Mouse (Mus musculus): ENCODE measurements around the gene Fam83f. TPM values are rescaled to one million over a fixed set of nuclear protein-coding genes. Genes with fewer than 3 reads are reported as not detected.
A peak's percentile ranks its signal among the peaks of the same experiment; 100 is the strongest.
"Not testable (repeated sequence)": the region's sequence is repeated elsewhere in the genome, so short reads cannot be mapped to it uniquely, and the experiment has no call there.

Fam83f gene
- polyA plus RNA-seq, 1 experiment = not detected

DNA sequence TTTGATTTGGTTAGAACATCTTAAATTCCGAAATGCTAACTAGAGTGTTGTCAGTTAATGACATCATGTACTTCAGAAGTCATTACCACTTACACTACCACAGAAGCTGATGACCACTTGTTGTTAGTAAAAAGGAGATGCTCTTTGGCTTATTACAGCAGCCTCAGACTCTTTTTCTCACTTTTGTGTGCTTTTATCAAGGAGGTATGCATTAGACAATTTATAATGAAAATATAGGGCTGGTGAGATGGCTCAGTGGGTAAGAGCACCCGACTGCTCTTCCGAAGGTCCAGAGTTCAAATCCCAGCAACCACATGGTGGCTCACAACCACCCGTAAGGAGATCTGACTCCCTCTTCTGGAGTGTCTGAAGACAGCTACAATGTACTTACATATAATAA, 64.1 kb downstream of the Fam83f start:
- H3K4me1 ChIP-seq (ENCODE audit: control insufficient read depth, insufficient read depth, insufficient read length, low read length) = peaks cover 17% of the 10 kb centered on the region
- H3K4me3 ChIP-seq (ENCODE audit: insufficient read depth, low read depth, low read length); H3K27ac ChIP-seq (replicated peaks; ENCODE audit: low read depth, low read length): not testable (repeated sequence)

DNA sequence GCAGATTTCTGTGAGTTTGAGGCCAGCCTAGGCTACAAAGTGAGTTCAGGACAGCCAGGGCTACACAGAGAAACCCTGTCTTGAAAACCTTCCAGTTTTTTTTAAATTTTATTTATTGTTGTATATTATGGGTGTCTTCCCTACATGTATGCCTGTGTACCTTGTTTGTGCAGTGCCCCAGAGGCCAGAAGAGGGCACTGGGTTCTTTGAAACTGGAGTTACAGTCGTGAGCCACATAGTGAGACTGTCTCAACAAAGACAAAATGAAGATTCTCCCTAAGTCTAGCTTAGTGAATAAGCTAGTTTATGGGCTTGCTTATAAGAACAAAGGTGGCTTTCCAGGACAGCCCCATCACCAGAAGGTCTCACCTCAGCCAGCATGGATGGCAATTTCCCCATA, 64.9 kb downstream of the Fam83f start:
- H3K4me1 ChIP-seq (ENCODE audit: control insufficient read depth, insufficient read depth, insufficient read length, low read length) = peaks cover 17% of the 10 kb centered on the region
- H3K4me3 ChIP-seq (ENCODE audit: insufficient read depth, low read depth, low read length) = no peak overlapping the region
- H3K27ac ChIP-seq (replicated peaks; ENCODE audit: low read depth, low read length) = no peak overlapping the region

DNA sequence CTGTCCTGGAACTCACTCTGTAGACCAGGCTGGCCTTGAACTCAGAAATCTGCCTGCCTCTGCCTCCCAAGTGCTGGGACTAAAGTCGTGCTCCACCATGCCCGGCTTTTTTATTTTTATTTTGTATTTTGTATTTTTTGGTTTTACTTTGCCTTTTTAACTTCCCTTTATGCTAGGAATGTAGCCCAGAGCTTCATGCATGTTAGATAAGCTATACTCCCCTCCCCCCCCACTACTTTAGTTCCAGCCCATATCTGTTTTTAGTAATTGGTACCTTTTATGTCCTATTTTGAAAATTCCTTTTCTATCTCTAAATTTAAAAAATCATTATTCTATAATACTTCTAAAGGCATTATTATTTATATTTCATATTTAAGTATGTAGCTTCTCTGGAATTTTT, 66.6 kb downstream of the Fam83f start:
- no peak overlapping the region for H3K4me3 ChIP-seq (ENCODE audit: insufficient read depth, low read depth, low read length)
- H3K27ac ChIP-seq (replicated peaks; ENCODE audit: low read depth, low read length) = no peak overlapping the region

DNA sequence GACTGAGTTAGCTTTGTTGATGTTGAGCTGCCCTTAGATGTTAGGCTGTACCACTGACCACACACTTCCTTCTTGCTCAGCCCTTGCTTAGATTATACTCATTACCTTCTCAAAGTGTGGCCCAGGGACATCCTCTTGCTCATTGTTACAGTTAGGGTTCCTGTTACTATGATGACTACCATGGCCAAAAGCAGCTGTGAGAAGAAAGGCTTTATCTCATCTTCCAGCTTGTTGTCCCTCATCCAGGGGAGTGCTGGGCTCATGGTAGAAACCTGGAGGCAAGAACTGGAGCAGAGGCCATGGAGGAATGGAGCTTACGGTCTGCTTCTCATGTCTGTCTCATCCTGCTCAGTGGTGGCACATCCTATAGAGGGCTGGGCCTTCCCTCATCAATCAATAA, 68.3 kb downstream of the Fam83f start:
- peaks cover 28% of the 10 kb centered on the region for H3K4me1 ChIP-seq (ENCODE audit: control insufficient read depth, insufficient read depth, insufficient read length, low read length)
- peak overlapping the region; percentile 66 for H3K27ac ChIP-seq (replicated peaks; ENCODE audit: low read depth, low read length)
- no peak overlapping the region for H3K4me3 ChIP-seq (ENCODE audit: insufficient read depth, low read depth, low read length)

More for the DNA sequence above, 66.6 kb downstream of the Fam83f start:
- H3K4me1 ChIP-seq (ENCODE audit: control insufficient read depth, insufficient read depth, insufficient read length, low read length) = peaks cover 23% of the 10 kb centered on the region

DNA sequence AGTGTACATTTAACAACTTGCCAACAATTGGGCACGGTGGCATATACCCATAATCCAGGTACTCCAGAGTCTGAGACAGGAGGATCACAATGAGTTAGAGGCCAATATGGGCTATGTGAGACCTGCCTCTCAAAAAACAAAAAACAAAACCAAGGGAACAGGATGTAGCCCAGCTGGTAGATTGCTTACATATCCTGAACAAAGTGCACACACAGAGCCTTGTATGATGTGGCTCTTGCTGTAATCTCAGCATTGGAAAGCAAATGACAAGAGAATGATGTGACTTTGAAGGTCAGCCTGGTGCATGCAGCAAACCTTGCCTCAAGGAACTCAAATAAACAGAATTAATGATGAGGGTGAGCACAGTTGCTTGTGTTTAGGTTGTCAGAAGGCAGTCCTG, 70.2 kb downstream of the Fam83f start:
- H3K4me3 ChIP-seq (ENCODE audit: insufficient read depth, low read depth, low read length) = no peak overlapping the region
- H3K27ac ChIP-seq (replicated peaks; ENCODE audit: low read depth, low read length) = peak overlapping the region; percentile 46
- peaks cover 22% of the 10 kb centered on the region for H3K4me1 ChIP-seq (ENCODE audit: control insufficient read depth, insufficient read depth, insufficient read length, low read length)

DNA sequence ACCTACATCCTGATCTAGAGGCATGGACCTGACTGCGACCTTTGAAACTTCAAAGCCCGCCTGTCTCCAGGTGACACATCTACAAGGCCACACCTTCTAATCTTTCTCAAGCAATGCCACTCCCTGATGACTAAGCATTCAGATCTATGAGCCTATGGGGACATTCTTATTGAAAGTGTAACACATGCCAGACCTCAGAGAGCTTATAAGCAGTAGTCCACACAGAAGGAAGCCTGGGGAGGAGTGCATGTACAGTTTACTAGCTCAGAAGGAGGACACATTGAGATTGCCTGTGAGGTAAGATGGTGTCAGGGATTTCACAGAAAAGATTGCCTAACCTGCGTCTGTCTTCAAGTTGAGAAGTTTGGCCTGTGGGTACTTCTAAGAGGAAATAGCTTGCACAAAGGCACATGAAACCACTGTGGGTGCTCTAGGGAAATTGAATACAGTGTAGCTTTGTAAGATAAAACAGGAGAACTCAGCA, 71.4 kb downstream of the Fam83f start:
- H3K27ac ChIP-seq (replicated peaks; ENCODE audit: low read depth, low read length) = peak overlapping the region; percentile 42; the same call in 1 of the 2 replicates
- H3K4me1 ChIP-seq (ENCODE audit: control insufficient read depth, insufficient read depth, insufficient read length, low read length) = peaks cover 18% of the 10 kb centered on the region; the same call in 1 of the 2 replicates
- no peak overlapping the region for H3K4me3 ChIP-seq (ENCODE audit: insufficient read depth, low read depth, low read length)

DNA sequence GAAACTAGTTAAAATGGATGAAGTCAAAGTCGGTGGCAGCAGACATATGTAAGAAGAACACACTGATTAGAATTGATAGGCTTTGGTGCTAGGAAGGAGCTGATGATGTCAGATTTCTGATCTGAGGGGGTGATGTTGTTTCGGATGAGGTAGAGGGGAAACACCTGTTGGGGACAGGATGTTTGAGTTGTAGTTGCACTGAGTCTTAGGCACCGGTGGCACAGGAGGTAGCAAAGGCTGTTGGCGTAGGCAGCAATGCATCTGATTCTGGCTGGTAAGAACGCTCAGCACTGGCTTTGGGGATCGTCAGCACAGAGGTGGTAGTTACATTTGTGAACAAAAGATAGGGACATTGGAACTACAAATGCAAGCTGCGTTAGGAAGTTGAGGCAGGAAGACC, 72.0 kb downstream of the Fam83f start:
- Histone ChIP-seq H3K4me3 (ENCODE audit: insufficient read depth, low read depth, low read length) (no peak overlapping the region), H3K27ac (replicated peaks; ENCODE audit: low read depth, low read length) (no peak overlapping the region), H3K4me1 (ENCODE audit: control insufficient read depth, insufficient read depth, insufficient read length, low read length) (peaks cover 18% of the 10 kb centered on the region; the same call in 1 of the 2 replicates)

DNA sequence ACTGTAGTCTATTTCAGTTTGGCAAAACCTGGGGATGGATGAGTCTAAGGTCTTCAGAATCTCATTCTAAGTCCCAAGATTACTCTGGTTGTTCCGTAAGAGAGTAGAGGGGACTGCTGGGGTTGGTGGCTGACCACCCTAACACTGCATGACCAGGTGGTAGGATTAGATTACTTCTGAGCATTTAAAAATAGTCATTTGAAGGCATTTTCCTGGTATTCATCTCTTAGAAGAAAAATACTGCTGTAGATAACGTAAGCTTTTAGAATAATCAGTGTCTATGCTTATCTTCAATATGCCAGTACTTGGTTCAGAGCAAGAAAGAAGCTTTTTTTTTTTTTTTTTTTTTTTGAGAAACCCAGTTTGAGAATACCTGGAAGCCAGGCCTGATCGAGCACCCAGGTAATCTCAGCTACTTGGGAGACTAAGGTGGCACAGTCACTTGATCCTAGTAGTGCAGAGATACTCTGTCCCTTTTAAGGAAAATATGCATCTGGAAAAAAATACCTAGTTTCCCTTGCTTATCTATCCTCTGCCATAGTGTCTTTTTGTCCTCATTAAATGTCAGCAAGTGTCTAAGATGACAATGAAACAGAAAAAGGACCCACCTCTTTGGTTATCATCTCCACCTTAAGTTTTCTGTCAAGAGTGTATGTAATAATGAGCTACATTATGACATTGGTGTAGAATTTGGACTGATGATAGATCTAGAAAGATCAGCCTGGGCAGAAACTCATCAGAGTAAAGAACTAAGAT, 73.2 kb downstream of the Fam83f start:
- Histone ChIP-seq H3K4me3 (ENCODE audit: insufficient read depth, low read depth, low read length) (no peak overlapping the region), H3K4me1 (ENCODE audit: control insufficient read depth, insufficient read depth, insufficient read length, low read length) (peaks cover 19% of the 10 kb centered on the region; the same call in 1 of the 2 replicates), H3K27ac (replicated peaks; ENCODE audit: low read depth, low read length) (no peak overlapping the region)

DNA sequence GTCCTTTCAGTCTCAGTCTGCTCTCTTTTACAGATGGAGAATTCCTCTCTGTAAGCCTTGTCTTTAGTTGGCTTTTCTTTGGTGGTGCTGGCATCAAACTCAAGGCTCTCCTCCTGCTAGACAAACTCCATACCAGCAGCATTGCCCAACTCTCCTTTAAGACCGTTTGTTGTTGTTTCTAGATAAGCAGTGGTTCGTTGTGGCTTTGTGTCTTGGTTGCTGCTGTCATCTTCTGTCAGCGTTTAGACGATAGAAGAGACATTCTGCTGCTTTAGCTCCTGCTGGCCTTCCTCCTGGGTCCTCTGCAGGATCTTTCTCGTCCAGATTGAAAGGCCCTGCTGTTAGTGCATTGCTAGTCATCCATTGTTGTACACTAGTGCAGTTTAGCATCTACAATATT, 77.3 kb downstream of the Fam83f start:
- peaks cover 9% of the 10 kb centered on the region for H3K4me1 ChIP-seq (ENCODE audit: control insufficient read depth, insufficient read depth, insufficient read length, low read length)
- no peak overlapping the region for H3K4me3 ChIP-seq (ENCODE audit: insufficient read depth, low read depth, low read length)
- no peak overlapping the region for H3K27ac ChIP-seq (replicated peaks; ENCODE audit: low read depth, low read length)

Other genes with a start within 250 kb of the Fam83f start
- not detected in 2 replicates for gene Enthd1, start 106.7 kb upstream of the Fam83f start, polyA plus RNA-seq (2012; ENCODE audit: insufficient read depth, insufficient read length, missing spikeins)
- 0.71 and 0.79 TPM in 2 replicates for gene Grap2, start 99.3 kb upstream of the Fam83f start, polyA plus RNA-seq (2012; ENCODE audit: insufficient read depth, insufficient read length, missing spikeins)
- 9.8 and 17.8 TPM in 2 replicates for gene Tnrc6b, start 39.5 kb downstream of the Fam83f start, polyA plus RNA-seq (2012; ENCODE audit: insufficient read depth, insufficient read length, missing spikeins)